Mouse (Mus musculus) lung, embryonic 14.5 days (tissue): ENCODE measurements around the gene Siglecf. TPM values are rescaled to one million over a fixed set of nuclear protein-coding genes. Genes with fewer than 3 reads are reported as not detected.

Source experiments
- ATAC-seq: fragments of 200-750 bp; cut with Nextera tagmentation; 2 replicates; pipeline ENCODE4 v1.8.0; 2017; ENCODE audit warnings: mild to moderate bottlenecking, moderate TSS enrichment, moderate library complexity; ENCODE audit not compliant: insufficient read depth
- DNase-seq: peaks from one replicate; pipeline ENCODE4 v3.0.0-alpha.2; 2015
- H3K27ac ChIP-seq: fragments of 300-500 bp; sonication (generic); 2 replicates; pipeline ENCODE4 v1.5.1; 2014; ENCODE audit warnings: low read depth, mild to moderate bottlenecking, moderate library complexity
- H3K27me3 ChIP-seq: fragments of 300-500 bp; sonication (generic); 2 replicates; pipeline ENCODE4 v1.6.1; 2014; ENCODE audit warnings: low read length, control low read depth; ENCODE audit not compliant: insufficient read depth
- H3K36me3 ChIP-seq: fragments of 300-500 bp; sonication (generic); 2 replicates; pipeline ENCODE4 v1.6.1; 2014; ENCODE audit warnings: control low read depth; ENCODE audit not compliant: insufficient read depth
- H3K4me1 ChIP-seq: fragments of 300-500 bp; sonication (generic); 2 replicates; pipeline ENCODE4 v1.6.1; 2014; ENCODE audit warnings: antibody characterized with exemption, control low read depth; ENCODE audit not compliant: insufficient read depth
- H3K4me2 ChIP-seq: fragments of 300-500 bp; sonication (generic); 2 replicates; pipeline ENCODE4 v1.6.1; 2014; ENCODE audit warnings: mild to moderate bottlenecking
- H3K4me3 ChIP-seq: fragments of 300-500 bp; sonication (generic); 2 replicates; pipeline ENCODE4 v1.5.1; 2014; ENCODE audit warnings: low read depth, low read length
- H3K9ac ChIP-seq: fragments of 300-500 bp; sonication (generic); 2 replicates; pipeline ENCODE4 v1.6.1; 2014
- H3K9me3 ChIP-seq: fragments of 300-500 bp; sonication (generic); 2 replicates; pipeline ENCODE4 v1.6.1; 2016; ENCODE audit warnings: low read depth, low read length, control low read depth
- CTCF ChIP-seq: IDR thresholded peaks from 2 replicates; pipeline ENCODE4 v1.5.1; 2016; ENCODE audit warnings: antibody characterized with exemption, low read depth
- WGBS: fragments of 180-500 bp; shearing (Covaris S2); extraction: QIAGEN DNeasy Blood & Tissue Kit; methylation state at CpG from one replicate; pipeline ENCODE4 v1.1.7; 2014; 5-methylcytosine and 5-hydroxymethylcytosine counted together
- polyA plus RNA-seq: library from polyadenylated mRNA; unstranded; fragments of >200 nt; fragmentation: Nextera tagmentation; extraction: Ambion mirVana; gene quantifications from 2 replicates; pipeline ENCODE4 v1.2.1, GENCODE M21; 2014

The Siglecf gene
- polyA plus RNA-seq, 1 experiment from 2014 or later, result 0.13 TPM

GRCm38 (mm10) chr7:43409084-43409483 lies 57.9 kb downstream of the Siglecf start:
- Histone ChIP-seq H3K27me3 (no peaks in the 10 kb centered on the region), H3K27ac (no peak overlapping the region), H3K4me2 (no peak overlapping the region), H3K9ac (no peak overlapping the region), H3K4me3 (no peak overlapping the region), H3K9me3 (no peaks in the 10 kb centered on the region), H3K36me3 (no peaks in the 10 kb centered on the region), H3K4me1 (no peaks in the 10 kb centered on the region)
- no peak for TF ChIP-seq CTCF
- 63% methylated on average over 3 of the region's 3 CpGs for WGBS
- ATAC-seq, result no peak
- DNase-seq, result no peak

Other genes starting within 250 kb of the Siglecf start
- not detected in 2 replicates for gene Zfp936, start 237.1 kb upstream of the Siglecf start, polyA plus RNA-seq
- gene Zfp715, start 38.0 kb upstream of the Siglecf start, polyA plus RNA-seq, result 15.5 and 16.3 TPM in 2 replicates
- gene Siglecg, start 56.9 kb downstream of the Siglecf start, polyA plus RNA-seq, result 0.37 and 0.60 TPM in 2 replicates
- not detected in 2 replicates for gene Lim2, start 76.3 kb downstream of the Siglecf start, polyA plus RNA-seq
- 0.58 and 1.3 TPM in 2 replicates for gene Nkg7, start 85.7 kb downstream of the Siglecf start, polyA plus RNA-seq
- not detected in 2 replicates for gene Cldnd2, start 89.4 kb downstream of the Siglecf start, polyA plus RNA-seq
- gene Etfb, start 92.7 kb downstream of the Siglecf start, polyA plus RNA-seq, result 306 and 314 TPM in 2 replicates
- gene Gm45233, start 92.8 kb downstream of the Siglecf start, polyA plus RNA-seq, result 0.37 TPM in 1 of 2 replicates, not detected in the other
- 2.1 and 2.4 TPM in 2 replicates for gene Vsig10l, start 111.8 kb downstream of the Siglecf start, polyA plus RNA-seq
- gene Iglon5, start 138.7 kb downstream of the Siglecf start, polyA plus RNA-seq, result 0.38 TPM in 2 replicates
- not detected in 2 replicates for gene 4931406B18Rik, start 154.6 kb downstream of the Siglecf start, polyA plus RNA-seq
- 1.8 and 2.0 TPM in 2 replicates for gene Cd33, start 193.1 kb downstream of the Siglecf start, polyA plus RNA-seq
- gene Zfp658, start 210.9 kb downstream of the Siglecf start, polyA plus RNA-seq, result 4.9 and 5.3 TPM in 2 replicates
- 14.6 and 15.1 TPM in 2 replicates for gene Zfp719, start 228.3 kb downstream of the Siglecf start, polyA plus RNA-seq